2 mouse cellular contexts compared by ENCODE assay signal in genomic region chr11:6524880-6525238, GRCm38 (mm10).
TF ChIP-seq lines count a peak whose summit lies in the region.

No protein-coding gene starts in this region.

TF ChIP-seq in CH12.LX, 34 proteins besides CTCF, POLR2A, EP300 and RAD21:
- TF ChIP-seq KAT2A (IDR thresholded peaks at IDR 0.05; ENCODE audit: insufficient replicate concordance, low read length) (0 out of 2 replicates have a peak, but pooled peaks have one; percentile 0), SIN3A (IDR thresholded peaks at IDR 0.05; ENCODE audit: low read length) (no peak), MYC (IDR thresholded peaks at IDR 0.05; ENCODE audit: low read depth, low read length) (0 out of 2 replicates have a peak, but pooled peaks have one; percentile 3), PAX5 (IDR thresholded peaks at IDR 0.05; ENCODE audit: low read length) (no peak), POLR2AphosphoS2 (IDR thresholded peaks at IDR 0.05; ENCODE audit: low read depth, low read length) (peak; percentile 59), BHLHE40 (IDR thresholded peaks at IDR 0.05; ENCODE audit: low read depth, low read length) (peak; percentile 5; the same call in 1 of the 2 replicates), ZMIZ1 (IDR thresholded peaks at IDR 0.05; ENCODE audit: low read depth, low read length) (peak; percentile 3; the same call in 1 of the 2 replicates)

TF ChIP-seq in MEL, 35 proteins besides CTCF, POLR2A, EP300 and RAD21:
- TF ChIP-seq NRF1 (IDR thresholded peaks at IDR 0.05; ENCODE audit: insufficient read depth, low read depth, low read length, poor library complexity, severe bottlenecking), result no peak
- TF ChIP-seq USF2 (IDR thresholded peaks at IDR 0.05; ENCODE audit: borderline replicate concordance in 1 of 2, insufficient read depth in 1 of 2, low read depth in 1 of 2, low read length in 2 of 2), result no peak
- TF ChIP-seq POLR2AphosphoS5 (IDR thresholded peaks at IDR 0.05; ENCODE audit: borderline replicate concordance, low read depth, low read length), result 0 out of 2 replicates have a peak, but pooled peaks have one; percentile 26
- no peak for TF ChIP-seq GATA1 (IDR thresholded peaks at IDR 0.05; ENCODE audit: low read depth, low read length)
- TF ChIP-seq NELFE (IDR thresholded peaks at IDR 0.05; ENCODE audit: low read depth, low read length), result peak; percentile 13
- peak; percentile 51 for TF ChIP-seq ZMIZ1 (IDR thresholded peaks at IDR 0.05; ENCODE audit: low read depth, low read length)
- TF ChIP-seq RCOR1 (IDR thresholded peaks at IDR 0.05; ENCODE audit: low read depth, low read length), result 0 out of 2 replicates have a peak, but pooled peaks have one; percentile 0
- TF ChIP-seq MAFK (IDR thresholded peaks at IDR 0.05; ENCODE audit: borderline replicate concordance, low read depth, low read length), result peak; percentile 2; the same call in 1 of the 2 replicates
- peak; percentile 69 for TF ChIP-seq POLR2AphosphoS2 (IDR thresholded peaks at IDR 0.05; ENCODE audit: low read length)
- TF ChIP-seq SMC3 (IDR thresholded peaks at IDR 0.05; ENCODE audit: low read depth, low read length), result peak; percentile 13; the same call in 1 of the 2 replicates
